In the genomic region with DNA sequence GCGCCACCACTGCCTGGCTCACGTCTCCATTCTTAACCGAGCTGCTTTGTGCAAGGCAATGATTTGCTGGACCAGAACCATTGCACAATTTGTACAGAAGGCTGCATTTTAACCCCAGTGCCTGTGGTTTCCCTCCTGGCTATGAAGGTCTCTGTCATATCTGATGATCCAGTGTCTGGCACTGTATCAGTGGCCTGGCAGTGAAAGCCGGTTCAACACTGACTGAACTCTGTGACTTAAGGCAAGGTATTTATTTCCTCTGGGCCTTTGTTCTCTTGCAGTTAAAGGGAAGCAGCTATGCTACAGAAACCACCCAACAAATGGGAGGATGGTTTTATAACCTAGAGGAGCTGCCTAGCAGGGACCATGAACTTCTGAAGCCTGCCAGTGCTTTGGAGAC, we compare ENCODE assay signal across 12 mouse cellular contexts. TPM values are rescaled to one million over a fixed set of nuclear protein-coding genes. Genes with fewer than 3 reads are reported as not detected.
DNase-seq lines count a peak whose midpoint lies in the region; ATAC-seq lines count a peak whose summit lies in the region.
"Had no signal": no experiment of that assay in that cellular context is flagged by ENCODE, and none has a peak within 500 bp of the region (broad histone marks: within the 10 kb centered on the region; RNA-seq: fewer than 3 reads in every experiment).

No protein-coding gene starts in this region.

- peak overlapping the region; percentile 77 for H3K4me2 ChIP-seq in liver, embryonic 11.5 days
- H3K4me2 ChIP-seq: heart, embryonic 15.5 days; limb, embryonic 12.5 days had no signal

- ATAC-seq in liver, embryonic 11.5 days (replicated peaks; ENCODE audit: low FRiP score) = peak; percentile 27; the same call in 1 of the 2 replicates

- DNase-seq in 3134 (ENCODE audit: extremely low read depth, insufficient read length, low spot score) (peak; percentile 36), 416B (ENCODE audit: low read depth) (peak; percentile 87)
- peak; percentile 77 for DNase-seq in adrenal gland, postnatal 14 days
- DNase-seq in liver, embryonic 11.5 days (ENCODE audit: low spot score) = no peak
- no peak for DNase-seq in frontal cortex, postnatal 36 days (ENCODE audit: low spot score in 2 of 2)
- DNase-seq in left cerebral cortex, adult 8-10 months (ENCODE audit: low spot score in 2 of 2) = no peak
- no peak for DNase-seq in left cerebral cortex, adult 9 months (ENCODE audit: low spot score in 2 of 2)
- DNase-seq: cerebellum, adult 2 months; lung, postnatal 4 days had no signal

- H3K4me1 ChIP-seq in liver, embryonic 11.5 days (replicated peaks; ENCODE audit: control insufficient read depth, insufficient read depth, low read length) = peaks cover 30% of the 10 kb centered on the region

- H3K27ac ChIP-seq in liver, embryonic 11.5 days (ENCODE audit: low read depth, low read length) = peak overlapping the region; percentile 86
- H3K27ac ChIP-seq: heart, embryonic 15.5 days; limb, embryonic 12.5 days; stomach, postnatal 0 days had no signal

- no peak overlapping the region for H3K4me3 ChIP-seq in liver, embryonic 11.5 days (ENCODE audit: low read depth, low read length)
- H3K4me3 ChIP-seq: heart, embryonic 15.5 days; limb, embryonic 12.5 days had no signal

- no peaks in the 10 kb centered on the region for H3K36me3 ChIP-seq in liver, embryonic 11.5 days (ENCODE audit: control insufficient read depth, insufficient read depth, low read length)
- H3K36me3 ChIP-seq: heart, embryonic 15.5 days; limb, embryonic 12.5 days had no signal

- no peak overlapping the region for H3K9ac ChIP-seq in liver, embryonic 11.5 days (ENCODE audit: low read depth, low read length)
- H3K9ac ChIP-seq: heart, embryonic 15.5 days; limb, embryonic 12.5 days had no signal

- WGBS in liver, embryonic 11.5 days = 68% methylated on average over 4 of the region's 4 CpGs

- no peaks in the 10 kb centered on the region for H3K27me3 ChIP-seq in liver, embryonic 11.5 days (replicated peaks; ENCODE audit: control insufficient read depth, insufficient read depth, low read length)
- H3K27me3 ChIP-seq: heart, embryonic 15.5 days; limb, embryonic 12.5 days had no signal

- H3K9me3 ChIP-seq in liver, embryonic 11.5 days (ENCODE audit: control insufficient read depth, low read length) = no peaks in the 10 kb centered on the region
- H3K9me3 ChIP-seq: heart, embryonic 15.5 days; limb, embryonic 12.5 days had no signal

RNA-seq across cellular contexts. Expression of a gene that starts 11.4 kb away (rescaled TPM):
- total RNA-seq in adrenal gland, postnatal 14 days (2021) = 63.7 and 66.8 TPM in 2 replicates
- 97.2 and 112 TPM in 2 replicates for polyA plus RNA-seq in liver, embryonic 11.5 days (2014; fragmentation: Nextera tagmentation; extraction: Ambion mirVana)
- total RNA-seq in left cerebral cortex, adult 8-10 months (2022) = 10 to 100 TPM; 37.8 to 48.1 (median 42.4) TPM

RNA-seq across cellular contexts. Expression of a gene that starts 11.7 kb away (rescaled TPM):
- 38.3 and 40.4 TPM in 2 replicates for total RNA-seq in adrenal gland, postnatal 14 days (2021)
- 47.7 and 57.1 TPM in 2 replicates for polyA plus RNA-seq in liver, embryonic 11.5 days (2014; fragmentation: Nextera tagmentation; extraction: Ambion mirVana)
- total RNA-seq in left cerebral cortex, adult 8-10 months (2022) = 10 to 100 TPM; 33.8 to 36.0 (median 34.6) TPM

RNA-seq across cellular contexts. Expression of a gene that starts 53.3 kb away (rescaled TPM):
- 40.4 and 48.7 TPM in 2 replicates for total RNA-seq in adrenal gland, postnatal 14 days (2021)
- polyA plus RNA-seq in liver, embryonic 11.5 days (2014; fragmentation: Nextera tagmentation; extraction: Ambion mirVana) = 69.9 and 74.3 TPM in 2 replicates
- total RNA-seq in left cerebral cortex, adult 8-10 months (2022) = 10 to 100 TPM; 29.8 to 44.1 (median 36.3) TPM

RNA-seq across cellular contexts. Expression of a gene that starts 54.0 kb away (rescaled TPM):
- total RNA-seq in adrenal gland, postnatal 14 days (2021) = 92.2 and 94.2 TPM in 2 replicates
- polyA plus RNA-seq in liver, embryonic 11.5 days (2014; fragmentation: Nextera tagmentation; extraction: Ambion mirVana) = 126 TPM in 2 replicates
- 10 to 100 TPM; 92.6 to 96.2 (median 94.2) TPM for total RNA-seq in left cerebral cortex, adult 8-10 months (2022)

Comparison
In these comparisons a context has a peak if more than half of its experiments do, and no peak if none do; other contexts are left out.
1. DNase-seq: peak in 3134 (single experiment), 416B (single experiment) and adrenal gland, postnatal 14 days (single experiment); none in liver, embryonic 11.5 days (single experiment), frontal cortex, postnatal 36 days (0 of 2), left cerebral cortex, adult 8-10 months (0 of 2) and left cerebral cortex, adult 9 months (0 of 2).